Mouse (Mus musculus) megakaryocyte-erythroid progenitor cell, adult 5-6 weeks (primary cell): ENCODE results near the gene Sox30. TPM values are rescaled to one million over a fixed set of nuclear protein-coding genes. Genes with fewer than 3 reads are reported as not detected.

Source experiments
- ATAC-seq: replicated peaks from 2 replicates; pipeline ENCODE4 v1.8.0; 2016; ENCODE audit warnings: mild to moderate bottlenecking, inconsistent platforms; ENCODE audit not compliant: severe bottlenecking, poor library complexity, low FRiP score, low TSS enrichment
- total RNA-seq, 2 experiments: library from RNA; stranded (forward) in 1 of 2; stranded (reverse) in 1 of 2; fragments of 200-1000, 215-1000 nt in 1 of 2; fragments of >200 nt in 1 of 2; fragmentation: Nextera tagmentation in 1 of 2; gene quantifications; 2 replicates each; pipeline ENCODE4 v1.2.3; 2014 to 2017

Gene Sox30
- total RNA-seq, 2 experiments from 2014 or later = not detected

GRCm38 (mm10) chr11:46054311-46054710 lies 74.2 kb downstream of the Sox30 start:
- ATAC-seq = no peak

- no peak for ATAC-seq
Measured at GRCm38 (mm10) chr11:46054911-46055895, 75.1 kb downstream of the Sox30 start.

GRCm38 (mm10) chr11:46055896-46056769 lies 76.0 kb downstream of the Sox30 start, which contains the start of gene Adam19:
TSS of gene Adam19 (plus strand) at chr11:46055992.
- ATAC-seq = peak; percentile 43

- no peak for ATAC-seq
Measured at GRCm38 (mm10) chr11:46056770-46057411, 76.8 kb downstream of the Sox30 start.

- no peak for ATAC-seq
Measured at GRCm38 (mm10) chr11:46058011-46058410, 77.9 kb downstream of the Sox30 start.

GRCm38 (mm10) chr11:46058916-46059315 lies 78.8 kb downstream of the Sox30 start:
- no peak for ATAC-seq

- ATAC-seq = no peak
Measured at GRCm38 (mm10) chr11:46059887-46060650, 80.0 kb downstream of the Sox30 start.

- ATAC-seq = no peak
Measured at GRCm38 (mm10) chr11:46060651-46061020, 80.5 kb downstream of the Sox30 start.

- ATAC-seq = no peak
Measured at GRCm38 (mm10) chr11:46061776-46062445, 81.8 kb downstream of the Sox30 start.

GRCm38 (mm10) chr11:46062569-46062968 lies 82.5 kb downstream of the Sox30 start:
- ATAC-seq = no peak

GRCm38 (mm10) chr11:46062993-46063731 lies 83.1 kb downstream of the Sox30 start:
- ATAC-seq = 0 out of 2 replicates have a peak, but pooled peaks have one; percentile 52

- ATAC-seq = no peak
Measured at GRCm38 (mm10) chr11:46064767-46065166, 84.7 kb downstream of the Sox30 start.

GRCm38 (mm10) chr11:46065201-46066011 lies 85.3 kb downstream of the Sox30 start:
- ATAC-seq = peak; percentile 87
